Mouse (Mus musculus) heart, embryonic 16.5 days (tissue): ENCODE results near the gene Ush1c. TPM values are rescaled to one million over a fixed set of nuclear protein-coding genes. Genes with fewer than 3 reads are reported as not detected.

Experiments
- polyA plus RNA-seq: library from polyadenylated mRNA; unstranded; fragments of >200 nt; fragmentation: Nextera tagmentation; extraction: Ambion mirVana; gene quantifications from 2 replicates; pipeline ENCODE4 v1.2.1, GENCODE M21; 2015

The Ush1c gene
- polyA plus RNA-seq, 1 experiment from 2014 or later: 2.7 TPM

Other genes starting within 250 kb of the Ush1c start
- gene Abcc6, start 208.2 kb downstream of the Ush1c start, polyA plus RNA-seq: 0.11 and 0.12 TPM in 2 replicates
- gene Nomo1, start 204.8 kb downstream of the Ush1c start, polyA plus RNA-seq: 35.9 and 36.2 TPM in 2 replicates
- 10.4 and 10.5 TPM in 2 replicates for gene Kcnj11, start 137.7 kb downstream of the Ush1c start, polyA plus RNA-seq
- 26.3 and 32.3 TPM in 2 replicates for gene Abcc8, start 58.5 kb downstream of the Ush1c start, polyA plus RNA-seq
- gene Otog, start 2.5 kb upstream of the Ush1c start, polyA plus RNA-seq: 0.02 TPM in 1 of 2 replicates, not detected in the other
- 0.22 and 0.43 TPM in 2 replicates for gene Myod1, start 138.0 kb upstream of the Ush1c start, polyA plus RNA-seq
- 0.19 TPM in 1 of 2 replicates, not detected in the other for gene Kcnc1, start 158.0 kb upstream of the Ush1c start, polyA plus RNA-seq